Mouse (Mus musculus) intestine, postnatal 0 days (tissue): ENCODE results near the gene Stim1. TPM values are rescaled to one million over a fixed set of nuclear protein-coding genes. Genes with fewer than 3 reads are reported as not detected.

Experiments
- ATAC-seq: fragments of 200-750 bp; cut with Nextera tagmentation; 2 replicates; pipeline ENCODE4 v1.8.0; 2017; ENCODE audit warnings: mild to moderate bottlenecking, moderate TSS enrichment, moderate library complexity
- H3K27ac ChIP-seq: fragments of 300-500 bp; sonication (generic); 2 replicates; pipeline ENCODE4 v1.5.1; 2014; ENCODE audit warnings: mild to moderate bottlenecking, low read depth, low read length, moderate library complexity
- H3K27me3 ChIP-seq: fragments of 300-500 bp; sonication (generic); replicated peaks from 2 replicates; pipeline ENCODE4 v1.6.1; 2014; ENCODE audit warnings: low read length, mixed read lengths; ENCODE audit not compliant: control insufficient read depth, insufficient read depth
- H3K36me3 ChIP-seq: fragments of 300-500 bp; sonication (generic); 2 replicates; pipeline ENCODE4 v1.6.1; 2014; ENCODE audit warnings: mild to moderate bottlenecking, moderate library complexity; ENCODE audit not compliant: control insufficient read depth, insufficient read depth
- H3K4me1 ChIP-seq: fragments of 300-500 bp; sonication (generic); replicated peaks from 2 replicates; pipeline ENCODE4 v1.6.1; 2014; ENCODE audit warnings: antibody characterized with exemption, low read length, mixed read lengths; ENCODE audit not compliant: control insufficient read depth, insufficient read depth
- H3K4me2 ChIP-seq: fragments of 300-500 bp; sonication (generic); replicated peaks from 2 replicates; pipeline ENCODE4 v1.6.1; 2014; ENCODE audit warnings: low read depth, mild to moderate bottlenecking, moderate library complexity
- H3K4me3 ChIP-seq: fragments of 300-500 bp; sonication (generic); 2 replicates; pipeline ENCODE4 v1.5.1; 2014; ENCODE audit warnings: low read depth, low read length
- H3K9ac ChIP-seq: fragments of 300-500 bp; sonication (generic); 2 replicates; pipeline ENCODE4 v1.6.1; 2014; ENCODE audit warnings: mild to moderate bottlenecking, low read depth, low read length
- H3K9me3 ChIP-seq: fragments of 300-500 bp; sonication (generic); 2 replicates; pipeline ENCODE4 v1.6.1; 2016; ENCODE audit warnings: mixed run types; ENCODE audit not compliant: control insufficient read depth
- CTCF ChIP-seq: sonication (generic); IDR thresholded peaks from 2 replicates; pipeline ENCODE4 v1.5.1; 2016; ENCODE audit warnings: low read depth, mild to moderate bottlenecking, control low read depth, antibody characterized with exemption, moderate library complexity
- WGBS: fragments of 180-500 bp; shearing (Covaris S2); extraction: QIAGEN DNeasy Blood & Tissue Kit; methylation state at CpG from one replicate; pipeline ENCODE4 v1.1.7; 2014; 5-methylcytosine and 5-hydroxymethylcytosine counted together
- polyA plus RNA-seq: library from polyadenylated mRNA; unstranded; fragments of >200 nt; fragmentation: Nextera tagmentation; extraction: Ambion mirVana; gene quantifications from 2 replicates; pipeline ENCODE4 v1.2.1, GENCODE M21; 2015

Gene Stim1
- polyA plus RNA-seq, 1 experiment from 2014 or later = 13.0 TPM

- no peak overlapping the region for H3K9ac ChIP-seq
- 63% methylated on average over 5 of the region's 5 CpGs for WGBS
- no peak overlapping the region for H3K4me3 ChIP-seq
- no peaks in the 10 kb centered on the region for H3K9me3 ChIP-seq
- no peaks in the 10 kb centered on the region for H3K27me3 ChIP-seq
- peaks cover 39% of the 10 kb centered on the region for H3K36me3 ChIP-seq
- H3K27ac ChIP-seq = no peak overlapping the region
- no peak for ATAC-seq
- no peak overlapping the region for H3K4me2 ChIP-seq
- peaks cover 33% of the 10 kb centered on the region for H3K4me1 ChIP-seq
- TF ChIP-seq CTCF = no peak
Measured at GRCm38 (mm10) chr7:102242371-102242770, 25.2 kb upstream of the Stim1 start.

DNA sequence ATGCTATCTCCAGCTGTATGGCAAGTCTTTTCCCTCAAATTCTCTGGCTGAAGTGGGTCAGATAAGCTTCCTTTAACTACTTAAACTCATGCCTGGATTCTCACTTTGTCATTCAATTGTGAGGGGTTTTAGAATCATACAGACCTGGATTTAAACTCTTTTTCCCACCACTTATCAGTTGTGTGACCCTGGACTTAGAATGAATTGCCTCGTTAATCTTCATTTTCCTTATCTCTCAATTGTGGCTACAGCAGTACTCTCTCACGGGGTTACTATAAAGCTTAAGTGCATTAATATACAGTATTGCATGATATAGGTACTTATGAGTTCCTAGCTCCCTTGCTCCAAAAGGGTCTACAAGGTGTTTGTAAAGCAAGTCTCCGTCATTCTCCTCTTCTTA is 24.7 kb upstream of the Stim1 start:
- Histone ChIP-seq H3K4me1 (peaks cover 38% of the 10 kb centered on the region), H3K27ac (peak overlapping the region; percentile 84; the same call in 1 of the 2 replicates), H3K4me3 (no peak overlapping the region), H3K27me3 (no peaks in the 10 kb centered on the region), H3K9ac (no peak overlapping the region), H3K36me3 (peaks cover 35% of the 10 kb centered on the region), H3K4me2 (no peak overlapping the region), H3K9me3 (no peaks in the 10 kb centered on the region)
- ATAC-seq = no peak
- no peak for TF ChIP-seq CTCF
- WGBS = 45% methylated on average over 3 of the region's 3 CpGs

DNA sequence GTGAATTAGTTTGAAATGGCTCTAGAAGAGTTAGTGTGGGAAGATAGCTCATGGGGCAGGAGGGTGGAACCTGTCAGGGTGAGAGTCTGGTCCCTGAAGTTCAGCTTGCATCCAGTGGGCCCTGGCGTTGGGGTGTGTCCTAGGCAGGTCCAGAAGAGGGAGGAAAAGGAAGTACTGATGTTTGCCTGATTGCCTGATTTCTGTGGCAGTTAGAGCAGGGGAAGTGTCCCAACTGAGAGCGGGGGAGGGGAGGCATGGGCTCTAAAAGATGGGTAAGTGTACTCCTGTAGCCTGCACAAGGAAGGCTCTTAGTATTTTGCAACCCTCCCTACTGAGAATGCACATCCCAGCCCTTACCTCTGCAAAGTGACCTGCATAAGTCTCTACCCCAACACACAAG is 23.7 kb upstream of the Stim1 start:
- Histone ChIP-seq H3K4me1 (peaks cover 47% of the 10 kb centered on the region), H3K9me3 (no peaks in the 10 kb centered on the region), H3K27me3 (no peaks in the 10 kb centered on the region), H3K27ac (peak overlapping the region; percentile 84), H3K4me2 (peak overlapping the region; percentile 47; the same call in 1 of the 2 replicates), H3K9ac (no peak overlapping the region), H3K4me3 (no peak overlapping the region), H3K36me3 (peaks cover 26% of the 10 kb centered on the region)
- no peak for TF ChIP-seq CTCF
- WGBS = 45% methylated on average over 2 of the region's 2 CpGs
- ATAC-seq = no peak

DNA sequence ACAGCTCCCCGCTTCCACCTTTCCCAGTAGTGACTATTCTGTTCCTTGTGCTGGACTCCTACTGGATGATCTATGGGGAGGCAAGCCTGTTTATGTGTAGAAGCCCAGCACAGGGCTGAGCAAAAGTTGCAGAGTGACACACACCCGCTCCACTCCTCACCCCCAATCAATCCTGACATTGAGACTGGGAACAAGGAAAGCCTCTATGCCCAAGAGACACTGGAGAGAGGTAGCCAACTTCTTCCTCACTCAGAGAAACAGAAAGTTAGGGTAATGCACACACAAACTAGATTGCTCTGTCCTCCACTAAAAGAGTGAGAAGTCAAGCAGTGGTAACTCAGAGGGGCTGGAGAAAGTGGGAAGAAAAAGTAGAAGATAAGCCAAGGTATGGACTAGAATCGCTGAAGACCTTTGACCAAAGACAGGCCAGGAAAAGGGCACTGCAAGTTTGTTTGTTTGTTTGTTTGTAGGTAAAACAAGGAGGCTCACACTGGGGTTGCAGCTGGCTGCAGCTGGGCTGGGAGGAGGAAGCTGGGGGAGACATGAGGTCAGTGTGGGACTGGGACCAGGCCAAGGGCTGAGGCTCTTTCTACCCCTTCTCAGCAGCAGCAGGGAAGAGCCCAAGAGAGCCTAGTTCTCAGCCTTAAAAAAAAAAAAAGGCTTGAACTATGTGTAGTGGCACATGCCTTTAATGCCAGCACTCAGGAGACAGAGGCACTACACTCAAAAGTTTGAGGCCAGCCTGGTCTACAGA is 22.6 kb upstream of the Stim1 start:
- no peaks in the 10 kb centered on the region for H3K9me3 ChIP-seq
- 53% methylated on average over 3 of the region's 3 CpGs for WGBS
- H3K27me3 ChIP-seq = no peaks in the 10 kb centered on the region
- no peak for TF ChIP-seq CTCF
- no peak for ATAC-seq
- no peak overlapping the region for H3K9ac ChIP-seq
- H3K4me3 ChIP-seq = no peak overlapping the region
- H3K4me1 ChIP-seq = peaks cover 48% of the 10 kb centered on the region
- peak overlapping the region; percentile 84 for H3K27ac ChIP-seq
- H3K4me2 ChIP-seq = peak overlapping the region; percentile 88
- peaks cover 16% of the 10 kb centered on the region for H3K36me3 ChIP-seq

DNA sequence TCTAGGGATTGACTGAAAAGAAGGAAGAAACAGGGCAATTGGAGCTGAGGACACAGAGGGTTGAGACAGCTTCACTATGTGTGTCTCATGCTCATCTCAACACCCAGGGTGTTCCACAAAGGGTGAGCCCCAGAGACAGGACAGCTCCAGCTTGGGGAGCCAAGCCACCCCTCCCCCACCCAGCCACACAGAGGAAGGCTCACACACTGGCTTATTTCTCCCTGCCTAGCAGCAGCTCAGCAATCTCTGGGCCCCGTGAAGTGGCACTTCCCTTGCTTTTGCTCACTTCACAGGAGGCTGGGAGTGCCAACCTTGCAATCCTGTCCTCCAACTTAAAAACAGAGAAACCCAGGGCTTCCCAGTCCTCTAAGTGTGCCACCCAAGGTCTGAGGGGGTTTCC is 21.8 kb upstream of the Stim1 start:
- no peak for TF ChIP-seq CTCF
- H3K36me3 ChIP-seq = peaks cover 9% of the 10 kb centered on the region
- H3K27ac ChIP-seq = peak overlapping the region; percentile 84
- no peak for ATAC-seq
- 7% methylated on average over 1 of the region's 1 CpGs for WGBS
- no peaks in the 10 kb centered on the region for H3K9me3 ChIP-seq
- peak overlapping the region; percentile 88 for H3K4me2 ChIP-seq
- no peak overlapping the region for H3K9ac ChIP-seq
- peaks cover 48% of the 10 kb centered on the region for H3K4me1 ChIP-seq
- no peak overlapping the region for H3K4me3 ChIP-seq
- no peaks in the 10 kb centered on the region for H3K27me3 ChIP-seq

DNA sequence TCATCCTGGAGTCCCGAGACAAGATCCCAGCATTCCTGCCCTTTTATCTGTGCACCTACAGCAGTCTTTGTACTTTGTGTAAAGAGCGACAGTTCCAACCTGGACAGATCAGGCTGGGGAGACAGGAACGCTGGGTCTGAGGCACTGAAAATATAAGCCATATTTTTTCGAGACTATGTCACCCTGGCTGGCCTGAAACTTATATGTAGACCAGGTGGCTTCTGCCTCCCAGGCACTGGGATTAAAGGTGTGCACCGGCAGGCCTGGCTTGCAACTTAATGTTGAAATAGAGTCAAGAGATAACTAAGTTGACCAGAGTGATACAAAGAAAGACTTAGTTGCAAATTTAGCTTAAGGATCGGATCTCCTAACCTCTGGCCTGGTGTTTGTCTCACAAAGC is 21.3 kb upstream of the Stim1 start:
- H3K4me3 ChIP-seq = no peak overlapping the region
- no peaks in the 10 kb centered on the region for H3K9me3 ChIP-seq
- 29% methylated on average over 6 of the region's 6 CpGs for WGBS
- H3K36me3 ChIP-seq = peaks cover 4% of the 10 kb centered on the region
- peak overlapping the region; percentile 84; the same call in 1 of the 2 replicates for H3K27ac ChIP-seq
- ATAC-seq = no peak
- H3K27me3 ChIP-seq = no peaks in the 10 kb centered on the region
- peak overlapping the region; percentile 88 for H3K4me2 ChIP-seq
- TF ChIP-seq CTCF = no peak
- H3K4me1 ChIP-seq = peaks cover 48% of the 10 kb centered on the region
- H3K9ac ChIP-seq = no peak overlapping the region
